In genomic region chr10:4623319-4623718, GRCm38 (mm10) we compare ENCODE assay signal across 23 mouse cellular contexts.
"Had no signal": no experiment of that assay in that cellular context is flagged by ENCODE, and none has a peak within 500 bp of the region (broad histone marks: within the 10 kb centered on the region; RNA-seq: fewer than 3 reads in every experiment).

No protein-coding gene starts in this region.

- H3K9ac ChIP-seq: heart, embryonic 12.5 days; hindbrain, embryonic 12.5 days; hindbrain, embryonic 14.5 days; intestine, embryonic 15.5 days; limb, embryonic 12.5 days; liver, embryonic 13.5 days had no signal

- H3K36me3 ChIP-seq: heart, embryonic 10.5 days; heart, embryonic 12.5 days; hindbrain, embryonic 10.5 days; hindbrain, embryonic 12.5 days; intestine, embryonic 15.5 days; limb, embryonic 12.5 days; liver, embryonic 13.5 days had no signal

- H3K27ac ChIP-seq: heart, embryonic 10.5 days; hindbrain, embryonic 10.5 days; hindbrain, embryonic 12.5 days; hindbrain, embryonic 14.5 days; intestine, embryonic 15.5 days; layer of hippocampus, adult 2 months; left cerebral cortex, adult 2 months; limb, embryonic 12.5 days; liver, embryonic 13.5 days had no signal

- H3K27me3 ChIP-seq: heart, embryonic 12.5 days; hindbrain, embryonic 12.5 days; intestine, embryonic 15.5 days; limb, embryonic 12.5 days; liver, embryonic 13.5 days had no signal

- ATAC-seq: hindbrain, embryonic 16.5 days; inflammation-experienced regulatory T-cells, adult 6 months; intestine, embryonic 15.5 days; intestine, postnatal 0 days had no signal

- H3K4me1 ChIP-seq: heart, embryonic 10.5 days; heart, embryonic 12.5 days; hindbrain, embryonic 10.5 days; hindbrain, embryonic 12.5 days; intestine, embryonic 15.5 days; liver, embryonic 13.5 days had no signal

- H3K4me3 ChIP-seq: heart, embryonic 10.5 days; heart, embryonic 12.5 days; hindbrain, embryonic 10.5 days; hindbrain, embryonic 12.5 days; intestine, embryonic 15.5 days; layer of hippocampus, adult 2 months; left cerebral cortex, adult 2 months; limb, embryonic 12.5 days; liver, embryonic 13.5 days had no signal

- DNase-seq: gastrocnemius, postnatal 14 days; heart, adult 18-20 months; heart, postnatal 10 days; heart, postnatal 4 days; kidney, adult 18-20 months; kidney, adult 8-10 months; kidney, postnatal 10 days; kidney, postnatal 25 days; kidney, postnatal 4 days; left cerebral cortex, postnatal 4 days; liver, embryonic 13.5 days had no signal
